Mouse (Mus musculus): ENCODE data around the gene 1700037C18Rik. TPM values are rescaled to one million over a fixed set of nuclear protein-coding genes. Genes with fewer than 3 reads are reported as not detected.

1700037C18Rik gene
- polyA plus RNA-seq (2015; fragmentation: Nextera tagmentation; extraction: Ambion mirVana), result 8.3 and 8.5 TPM in 2 replicates

DNA sequence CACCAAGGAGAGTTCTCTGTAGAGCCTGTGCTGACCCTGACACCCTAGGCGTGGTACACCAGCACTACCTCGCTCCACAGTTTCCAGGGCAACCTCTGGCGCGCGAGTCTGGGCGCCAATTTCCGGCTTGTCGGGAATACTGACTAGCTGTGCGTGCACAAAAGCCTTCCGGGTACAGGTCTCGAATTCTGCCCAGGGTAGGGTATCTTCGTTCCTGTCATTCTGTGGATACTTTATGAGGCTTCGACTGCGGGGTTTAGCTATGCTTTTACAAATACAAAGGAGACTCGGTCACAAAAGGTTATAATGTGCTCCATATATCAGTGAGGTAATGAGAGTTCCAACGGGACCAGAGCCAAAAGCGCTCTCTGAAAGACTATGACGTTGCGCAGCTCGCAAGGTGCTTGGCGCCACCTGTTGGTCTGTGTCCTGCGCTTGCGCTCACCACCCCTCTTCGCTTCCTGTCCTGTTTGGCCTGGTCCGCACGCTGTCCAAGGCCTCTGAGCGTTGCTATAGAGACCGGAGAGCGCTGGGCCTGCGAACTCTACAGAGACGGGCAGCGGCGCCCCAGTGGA is at the start of gene 1700037C18Rik, which contains the start of gene Cluap1:
Gene 1700037C18Rik, minus strand, starts transcription at position 153 of the 575 bp plus-strand sequence.
Gene Cluap1, plus strand, starts transcription at position 265 of the 575 bp plus-strand sequence.
- TF ChIP-seq EP300 (optimal IDR thresholded peaks at IDR 0.05) (no peak), CTCF (IDR thresholded peaks at IDR 0.05; ENCODE audit: low read depth) (peak; percentile 90)
- Histone ChIP-seq H3K9me3 (ENCODE audit: control insufficient read depth, low read length) (no peaks in the 10 kb centered on the region), H3K36me3 (ENCODE audit: control insufficient read depth, insufficient read depth, low read length) (peaks cover 11% of the 10 kb centered on the region; the same call in 1 of the 2 replicates), H3K4me1 (replicated peaks; ENCODE audit: control insufficient read depth, insufficient read depth) (0 out of 2 replicates have a peak, but pooled peaks cover 2% of the 10 kb centered on the region), H3K27me3 (ENCODE audit: control insufficient read depth, insufficient read depth, low read length) (no peaks in the 10 kb centered on the region), H3K4me3 (ENCODE audit: low read depth, low read length) (peak within 1 kb of the TSS; percentile 61), H3K9ac (ENCODE audit: low read length) (peak within 1 kb of the TSS; percentile 79), H3K4me2 (replicated peaks; ENCODE audit: low read depth) (peak within 1 kb of the TSS; percentile 80), H3K27ac (replicated peaks) (peak within 1 kb of the TSS; percentile 80)
- ATAC-seq (ENCODE audit: low FRiP score, low TSS enrichment) (peak; percentile 98), DNase-seq (ENCODE audit: low spot score) (peak; percentile 93)
- under 1% methylated on average over 33 of the region's 33 CpGs for WGBS

GRCm38 (mm10) chr16:3956369-3956768 is 47.9 kb upstream of the 1700037C18Rik start:
- 74% methylated on average over 6 of the region's 6 CpGs for WGBS
- H3K27me3 ChIP-seq (ENCODE audit: control insufficient read depth, insufficient read depth, low read length), result no peaks in the 10 kb centered on the region
- H3K4me3 ChIP-seq (ENCODE audit: low read depth, low read length), result no peak overlapping the region
- DNase-seq (ENCODE audit: low spot score) (no peak), ATAC-seq (ENCODE audit: low FRiP score, low TSS enrichment) (no peak)
- no peak for TF ChIP-seq CTCF (IDR thresholded peaks at IDR 0.05; ENCODE audit: low read depth)
- no peak for TF ChIP-seq EP300 (optimal IDR thresholded peaks at IDR 0.05)
- H3K4me2 ChIP-seq (replicated peaks; ENCODE audit: low read depth), result no peak overlapping the region
- no peak overlapping the region for H3K9ac ChIP-seq (ENCODE audit: low read length)
- no peaks in the 10 kb centered on the region for H3K4me1 ChIP-seq (replicated peaks; ENCODE audit: control insufficient read depth, insufficient read depth)
- no peaks in the 10 kb centered on the region for H3K36me3 ChIP-seq (ENCODE audit: control insufficient read depth, insufficient read depth, low read length)
- H3K9me3 ChIP-seq (ENCODE audit: control insufficient read depth, low read length), result no peaks in the 10 kb centered on the region
- no peak overlapping the region for H3K27ac ChIP-seq (replicated peaks)

DNA sequence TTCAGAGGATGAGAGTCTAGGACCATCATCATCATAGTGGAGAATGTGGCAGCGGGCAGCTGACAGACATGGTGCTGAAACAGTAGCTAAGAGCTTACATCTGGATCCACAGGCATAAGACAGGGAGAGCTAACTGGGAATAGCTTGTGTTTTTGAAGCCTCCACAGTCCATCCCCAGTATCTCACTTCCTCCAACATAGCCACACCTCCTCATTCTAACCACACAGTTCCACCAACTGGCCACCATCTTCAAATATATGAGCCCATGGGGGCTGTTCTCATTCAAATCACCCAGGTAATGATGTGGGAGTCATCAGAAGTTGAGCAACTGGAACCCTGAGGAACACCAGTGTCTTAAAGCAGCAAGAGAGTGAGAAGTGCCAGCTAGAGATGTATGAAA is 42.7 kb upstream of the 1700037C18Rik start:
- H3K4me3 ChIP-seq (ENCODE audit: low read depth, low read length), result no peak overlapping the region
- ATAC-seq (ENCODE audit: low FRiP score, low TSS enrichment), result no peak
- H3K4me1 ChIP-seq (replicated peaks; ENCODE audit: control insufficient read depth, insufficient read depth), result no peaks in the 10 kb centered on the region
- TF ChIP-seq CTCF (IDR thresholded peaks at IDR 0.05; ENCODE audit: low read depth) (no peak), EP300 (optimal IDR thresholded peaks at IDR 0.05) (no peak)
- no peaks in the 10 kb centered on the region for H3K27me3 ChIP-seq (ENCODE audit: control insufficient read depth, insufficient read depth, low read length)
- H3K4me2 ChIP-seq (replicated peaks; ENCODE audit: low read depth), result no peak overlapping the region
- WGBS, result 87% methylated on average over 1 of the region's 1 CpGs
- H3K9ac ChIP-seq (ENCODE audit: low read length), result no peak overlapping the region
- H3K9me3 ChIP-seq (ENCODE audit: control insufficient read depth, low read length), result no peaks in the 10 kb centered on the region
- H3K36me3 ChIP-seq (ENCODE audit: control insufficient read depth, insufficient read depth, low read length), result no peaks in the 10 kb centered on the region
- no peak overlapping the region for H3K27ac ChIP-seq (replicated peaks)
- no peak for DNase-seq (ENCODE audit: low spot score)

- no peak overlapping the region for H3K27ac ChIP-seq (replicated peaks)
- H3K4me3 ChIP-seq (ENCODE audit: low read depth, low read length), result no peak overlapping the region
- no peak overlapping the region for H3K9ac ChIP-seq (ENCODE audit: low read length)
- no peak for ATAC-seq (ENCODE audit: low FRiP score, low TSS enrichment)
- no peaks in the 10 kb centered on the region for H3K4me1 ChIP-seq (replicated peaks; ENCODE audit: control insufficient read depth, insufficient read depth)
- H3K9me3 ChIP-seq (ENCODE audit: control insufficient read depth, low read length), result no peaks in the 10 kb centered on the region
- no peaks in the 10 kb centered on the region for H3K27me3 ChIP-seq (ENCODE audit: control insufficient read depth, insufficient read depth, low read length)
- WGBS, result 78% methylated on average over 4 of the region's 4 CpGs
- peaks cover 11% of the 10 kb centered on the region for H3K36me3 ChIP-seq (ENCODE audit: control insufficient read depth, insufficient read depth, low read length)
- no peak overlapping the region for H3K4me2 ChIP-seq (replicated peaks; ENCODE audit: low read depth)
- DNase-seq (ENCODE audit: low spot score), result no peak
- no peak for TF ChIP-seq CTCF (IDR thresholded peaks at IDR 0.05; ENCODE audit: low read depth)
- no peak for TF ChIP-seq EP300 (optimal IDR thresholded peaks at IDR 0.05)
These were observed 26.2 kb upstream of the 1700037C18Rik start for GRCm38 (mm10) chr16:3934701-3935100.

- Histone ChIP-seq H3K4me1 (replicated peaks; ENCODE audit: control insufficient read depth, insufficient read depth) (no peaks in the 10 kb centered on the region), H3K9me3 (ENCODE audit: control insufficient read depth, low read length) (no peaks in the 10 kb centered on the region), H3K4me2 (replicated peaks; ENCODE audit: low read depth) (no peak overlapping the region), H3K27ac (replicated peaks) (no peak overlapping the region), H3K36me3 (ENCODE audit: control insufficient read depth, insufficient read depth, low read length) (peaks cover 11% of the 10 kb centered on the region), H3K4me3 (ENCODE audit: low read depth, low read length) (no peak overlapping the region), H3K27me3 (ENCODE audit: control insufficient read depth, insufficient read depth, low read length) (no peaks in the 10 kb centered on the region), H3K9ac (ENCODE audit: low read length) (no peak overlapping the region)
- WGBS, result 94% methylated on average over 1 of the region's 1 CpGs
- DNase-seq (ENCODE audit: low spot score), result no peak
- TF ChIP-seq CTCF (IDR thresholded peaks at IDR 0.05; ENCODE audit: low read depth) (no peak), EP300 (optimal IDR thresholded peaks at IDR 0.05) (no peak)
- no peak for ATAC-seq (ENCODE audit: low FRiP score, low TSS enrichment)
These were observed 25.6 kb upstream of the 1700037C18Rik start for GRCm38 (mm10) chr16:3934091-3934490.

DNA sequence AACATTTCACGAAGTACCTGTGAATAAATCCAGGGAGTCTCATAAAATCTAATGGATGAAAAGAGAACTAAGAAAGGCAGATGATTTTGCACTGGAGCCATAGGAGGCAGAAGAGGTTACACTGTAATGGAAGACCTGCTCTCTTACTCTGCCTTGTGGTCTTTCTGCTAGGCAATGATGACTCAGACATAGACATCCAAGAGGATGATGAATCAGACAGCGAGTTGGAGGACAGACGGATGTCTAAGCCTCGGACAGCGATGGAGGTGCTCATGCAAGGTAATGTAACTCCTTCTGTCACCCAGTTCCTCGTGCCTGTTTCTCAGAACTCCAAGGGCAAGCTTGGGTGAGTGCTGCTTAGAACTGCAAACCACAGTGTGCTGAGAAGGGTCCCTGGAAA is 25.0 kb upstream of the 1700037C18Rik start:
- no peak overlapping the region for H3K4me3 ChIP-seq (ENCODE audit: low read depth, low read length)
- 92% methylated on average over 6 of the region's 6 CpGs for WGBS

More for the DNA sequence above, 25.0 kb upstream of the 1700037C18Rik start:
- no peaks in the 10 kb centered on the region for H3K9me3 ChIP-seq (ENCODE audit: control insufficient read depth, low read length)
- H3K9ac ChIP-seq (ENCODE audit: low read length), result no peak overlapping the region
- no peak overlapping the region for H3K27ac ChIP-seq (replicated peaks)
- no peak for TF ChIP-seq CTCF (IDR thresholded peaks at IDR 0.05; ENCODE audit: low read depth)
- TF ChIP-seq EP300 (optimal IDR thresholded peaks at IDR 0.05), result no peak
- DNase-seq (ENCODE audit: low spot score) (no peak), ATAC-seq (ENCODE audit: low FRiP score, low TSS enrichment) (no peak)
- H3K4me2 ChIP-seq (replicated peaks; ENCODE audit: low read depth), result no peak overlapping the region
- H3K4me1 ChIP-seq (replicated peaks; ENCODE audit: control insufficient read depth, insufficient read depth), result no peaks in the 10 kb centered on the region
- H3K36me3 ChIP-seq (ENCODE audit: control insufficient read depth, insufficient read depth, low read length), result peaks cover 11% of the 10 kb centered on the region
- no peaks in the 10 kb centered on the region for H3K27me3 ChIP-seq (ENCODE audit: control insufficient read depth, insufficient read depth, low read length)

Measured in stomach, postnatal 0 days (tissue).